10 mouse cellular contexts compared by ENCODE assay signal in genomic region chr11:101062165-101062884, GRCm38 (mm10). TPM values are rescaled to one million over a fixed set of nuclear protein-coding genes. Genes with fewer than 3 reads are reported as not detected.
DNase-seq lines count a peak whose midpoint lies in the region; ATAC-seq and TF ChIP-seq lines count a peak whose summit lies in the region.
"Had no signal": no experiment of that assay in that cellular context is flagged by ENCODE, and none has a peak within 500 bp of the region (broad histone marks: within the 10 kb centered on the region; RNA-seq: fewer than 3 reads in every experiment).

No protein-coding gene starts in this region.

- H3K4me1 ChIP-seq in cerebellum, adult 2 months (ENCODE audit: control insufficient read depth, insufficient read depth, low read length): peaks cover 42% of the 10 kb centered on the region
- peaks cover 75% of the 10 kb centered on the region for H3K4me1 ChIP-seq in intestine, embryonic 16.5 days (ENCODE audit: control insufficient read depth, insufficient read depth, low read length)

- peak overlapping the region; percentile 87 for H3K27ac ChIP-seq in cerebellum, adult 2 months (ENCODE audit: insufficient read depth, low read length)
- H3K27ac ChIP-seq in intestine, embryonic 16.5 days (ENCODE audit: low read length): peak overlapping the region; percentile 99

- no peak for TF ChIP-seq CTCF in cerebellum, adult 2 months (IDR thresholded peaks at IDR 0.05; ENCODE audit: borderline replicate concordance, insufficient read depth, low read depth, low read length)

- no peak for DNase-seq in cerebellum, adult 2 months
- no peak for DNase-seq in cerebellum, adult 18-20 months
- peak; percentile 53 to 74 for DNase-seq in urinary bladder, postnatal 36 days (ENCODE audit: low spot score in 2 of 2)
- DNase-seq in urinary bladder, postnatal 10 days (ENCODE audit: low spot score): no peak
- peak; percentile 75 for DNase-seq in lung, postnatal 10 days
- DNase-seq in left cerebral cortex, adult 11 months (ENCODE audit: low spot score): no peak

- no peak overlapping the region for H3K4me2 ChIP-seq in intestine, embryonic 16.5 days (ENCODE audit: low read depth, low read length)

- no peaks in the 10 kb centered on the region for H3K36me3 ChIP-seq in intestine, embryonic 16.5 days (ENCODE audit: control insufficient read depth, insufficient read depth, low read length)

- WGBS in cerebellum, adult 2 months: 44% methylated on average over 12 of the region's 12 CpGs
- WGBS in intestine, embryonic 16.5 days: 74% methylated on average over 12 of the region's 12 CpGs

- TF ChIP-seq POLR2A in cerebellum, adult 2 months (IDR thresholded peaks at IDR 0.05; ENCODE audit: borderline replicate concordance, insufficient read depth, low read length): no peak

- ATAC-seq in intestine, embryonic 16.5 days: no peak
- ATAC-seq in granulocyte monocyte progenitor cell, adult 5-6 weeks (replicated peaks; ENCODE audit: poor library complexity, severe bottlenecking): no peak

- no peak overlapping the region for H3K4me3 ChIP-seq in cerebellum, adult 2 months (replicated peaks; ENCODE audit: insufficient read depth, low read depth, low read length)
- no peak overlapping the region for H3K4me3 ChIP-seq in intestine, embryonic 16.5 days (ENCODE audit: low read length)

- H3K27me3 ChIP-seq in cerebellum, adult 2 months (ENCODE audit: control insufficient read depth, insufficient read depth, low read length): no peaks in the 10 kb centered on the region
- no peaks in the 10 kb centered on the region for H3K27me3 ChIP-seq in intestine, embryonic 16.5 days (replicated peaks; ENCODE audit: control insufficient read depth, insufficient read depth, low read length)

- H3K9ac ChIP-seq in intestine, embryonic 16.5 days (ENCODE audit: low read depth, low read length): peak overlapping the region; percentile 61; the same call in 1 of the 2 replicates

- H3K9me3 ChIP-seq in intestine, embryonic 16.5 days (ENCODE audit: control insufficient read depth, low read length): no peaks in the 10 kb centered on the region

RNA-seq across cellular contexts. Expression of gene Naglu, which starts 7.5 kb away (rescaled TPM):
- 12.7 and 15.8 TPM in 2 replicates for polyA plus RNA-seq in cerebellum, adult 2 months (2012; rRNA removed)
- polyA plus RNA-seq in intestine, embryonic 16.5 days (2015; fragmentation: Nextera tagmentation; extraction: Ambion mirVana): 14.7 and 18.2 TPM in 2 replicates
- 9.3 and 15.7 TPM in 2 replicates for total RNA-seq in granulocyte monocyte progenitor cell, adult 5-6 weeks (2014; fragmentation: Nextera tagmentation)
- 12.7 and 13.7 TPM in 2 replicates for total RNA-seq in granulocyte monocyte progenitor cell, adult 5-6 weeks (2017)

RNA-seq across cellular contexts. Expression of gene Hsd17b1, which starts 15.9 kb away (rescaled TPM):
- 0.84 and 0.93 TPM in 2 replicates for polyA plus RNA-seq in cerebellum, adult 2 months (2012; rRNA removed)
- 0.10 and 0.16 TPM in 2 replicates for polyA plus RNA-seq in intestine, embryonic 16.5 days (2015; fragmentation: Nextera tagmentation; extraction: Ambion mirVana)
- total RNA-seq in granulocyte monocyte progenitor cell, adult 5-6 weeks (2014; fragmentation: Nextera tagmentation): 1.5 and 12.9 TPM in 2 replicates
- 7.4 and 8.2 TPM in 2 replicates for total RNA-seq in granulocyte monocyte progenitor cell, adult 5-6 weeks (2017)
- polyA plus RNA-seq: C2C12; embryonic facial prominence, embryonic 11.5 days had no signal

RNA-seq across cellular contexts. Expression of gene Coasy, which starts 20.0 kb away (rescaled TPM):
- polyA plus RNA-seq in cerebellum, adult 2 months (2012; rRNA removed): 34.1 and 36.7 TPM in 2 replicates
- polyA plus RNA-seq in intestine, embryonic 16.5 days (2015; fragmentation: Nextera tagmentation; extraction: Ambion mirVana): 44.4 and 47.1 TPM in 2 replicates
- total RNA-seq in granulocyte monocyte progenitor cell, adult 5-6 weeks (2014; fragmentation: Nextera tagmentation): 26.8 and 35.8 TPM in 2 replicates
- 30.5 and 32.2 TPM in 2 replicates for total RNA-seq in granulocyte monocyte progenitor cell, adult 5-6 weeks (2017)

RNA-seq across cellular contexts. Expression of gene Mlx, which starts 24.8 kb away (rescaled TPM):
- 54.9 and 55.8 TPM in 2 replicates for polyA plus RNA-seq in cerebellum, adult 2 months (2012; rRNA removed)
- polyA plus RNA-seq in intestine, embryonic 16.5 days (2015; fragmentation: Nextera tagmentation; extraction: Ambion mirVana): 78.6 and 87.5 TPM in 2 replicates
- total RNA-seq in granulocyte monocyte progenitor cell, adult 5-6 weeks (2014; fragmentation: Nextera tagmentation): 76.1 and 81.6 TPM in 2 replicates
- total RNA-seq in granulocyte monocyte progenitor cell, adult 5-6 weeks (2017): 68.2 and 82.4 TPM in 2 replicates

RNA-seq across cellular contexts. Expression of gene Psmc3ip, which starts 32.9 kb away (rescaled TPM):
- 4.7 and 5.3 TPM in 2 replicates for polyA plus RNA-seq in cerebellum, adult 2 months (2012; rRNA removed)
- 15.0 and 18.1 TPM in 2 replicates for polyA plus RNA-seq in intestine, embryonic 16.5 days (2015; fragmentation: Nextera tagmentation; extraction: Ambion mirVana)
- 51.8 and 62.8 TPM in 2 replicates for total RNA-seq in granulocyte monocyte progenitor cell, adult 5-6 weeks (2014; fragmentation: Nextera tagmentation)
- 42.9 and 63.5 TPM in 2 replicates for total RNA-seq in granulocyte monocyte progenitor cell, adult 5-6 weeks (2017)

Comparison
In these comparisons a context has a peak if more than half of its experiments do, and no peak if none do; other contexts are left out.
1. DNase-seq: peak in urinary bladder, postnatal 36 days (2 of 2) and lung, postnatal 10 days (single experiment); none in cerebellum, adult 2 months (0 of 2), cerebellum, adult 18-20 months (0 of 2), urinary bladder, postnatal 10 days (single experiment) and left cerebral cortex, adult 11 months (single experiment).